Mouse (Mus musculus): ENCODE data around the gene Folr2. TPM values are rescaled to one million over a fixed set of nuclear protein-coding genes. Genes with fewer than 3 reads are reported as not detected.
A peak's percentile ranks its signal among the peaks of the same experiment; 100 is the strongest.

Folr2 gene
- polyA plus RNA-seq, 1 experiment from 2014 or later: 2.3 TPM

DNA sequence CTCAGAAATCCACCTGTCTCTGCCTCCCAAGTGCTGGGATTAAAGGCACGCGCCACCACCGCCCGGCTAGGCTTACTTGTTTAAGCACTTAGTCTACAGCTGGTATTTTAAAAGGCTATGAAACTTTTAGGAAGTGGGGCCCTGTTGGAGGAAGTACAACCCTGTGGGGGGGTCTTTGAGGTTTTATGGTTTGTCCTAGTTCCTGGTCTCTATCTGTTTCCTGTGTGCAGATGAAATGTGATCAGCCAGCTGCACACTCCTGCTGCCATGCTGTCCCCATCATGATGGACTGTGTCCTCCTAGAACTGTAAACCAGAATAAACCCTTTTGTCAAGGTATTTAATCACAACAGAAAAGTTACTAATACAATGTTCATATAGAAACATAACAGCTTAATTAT lies 27.2 kb upstream of the Folr2 start:
- H3K27me3 ChIP-seq (replicated peaks): no peaks in the 10 kb centered on the region
- 94% methylated on average over 4 of the region's 4 CpGs for WGBS
- H3K27ac ChIP-seq: no peak overlapping the region
- no peaks in the 10 kb centered on the region for H3K9me3 ChIP-seq
- no peak overlapping the region for H3K4me2 ChIP-seq
- no peak overlapping the region for H3K4me3 ChIP-seq
- H3K36me3 ChIP-seq (replicated peaks): no peaks in the 10 kb centered on the region
- no peak overlapping the region for H3K9ac ChIP-seq
- no peaks in the 10 kb centered on the region for H3K4me1 ChIP-seq
- no peak for ATAC-seq (replicated peaks)

DNA sequence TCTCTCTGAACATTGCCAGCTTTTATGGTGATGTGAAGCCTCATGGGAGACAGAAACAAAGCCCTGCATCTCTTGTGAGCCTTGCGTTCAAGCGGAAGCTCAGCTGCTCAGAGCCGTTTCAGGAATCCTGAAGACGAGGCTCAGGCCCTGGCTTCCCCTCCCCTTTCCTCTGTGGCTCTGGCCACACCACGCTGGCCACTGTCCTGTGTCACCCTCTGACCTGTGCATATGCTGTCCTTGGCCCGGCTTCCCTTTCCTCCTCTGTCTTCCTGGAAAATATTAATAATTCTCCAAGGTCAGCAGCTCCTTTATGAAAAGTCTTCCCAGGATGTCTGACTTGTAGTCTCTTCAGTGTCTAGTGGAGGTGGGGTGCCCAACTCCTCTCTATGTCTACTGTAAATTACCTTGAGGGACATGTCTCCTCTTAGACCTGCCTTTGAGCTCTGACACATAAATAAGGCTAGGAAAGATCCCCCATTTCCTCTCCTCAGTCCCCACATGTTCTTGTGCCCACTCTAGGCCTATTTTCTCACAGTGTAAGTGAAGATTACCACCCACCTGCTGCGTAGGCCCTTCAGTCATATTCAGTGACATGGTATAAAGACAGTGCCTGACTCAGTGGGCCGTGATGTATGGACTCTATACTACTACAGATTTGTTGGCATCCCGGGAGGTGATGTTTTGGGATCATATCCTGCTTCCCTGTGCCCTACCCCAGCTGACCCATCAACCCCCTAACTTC lies 25.6 kb upstream of the Folr2 start:
- Histone ChIP-seq H3K27me3 (replicated peaks) (no peaks in the 10 kb centered on the region), H3K9ac (no peak overlapping the region), H3K4me1 (no peaks in the 10 kb centered on the region), H3K4me2 (no peak overlapping the region), H3K9me3 (no peaks in the 10 kb centered on the region), H3K36me3 (replicated peaks) (no peaks in the 10 kb centered on the region), H3K27ac (no peak overlapping the region), H3K4me3 (no peak overlapping the region)
- ATAC-seq (replicated peaks): no peak
- 64% methylated on average over 9 of the region's 9 CpGs for WGBS

- ATAC-seq (replicated peaks): no peak
- Histone ChIP-seq H3K9ac (no peak overlapping the region), H3K9me3 (no peaks in the 10 kb centered on the region), H3K4me3 (no peak overlapping the region), H3K4me1 (no peaks in the 10 kb centered on the region), H3K27ac (no peak overlapping the region), H3K27me3 (replicated peaks) (no peaks in the 10 kb centered on the region), H3K36me3 (replicated peaks) (no peaks in the 10 kb centered on the region), H3K4me2 (no peak overlapping the region)
- 81% methylated on average over 4 of the region's 4 CpGs for WGBS
Measured at GRCm38 (mm10) chr7:101880855-101881254, 23.9 kb upstream of the Folr2 start.

- Histone ChIP-seq H3K9me3 (no peaks in the 10 kb centered on the region), H3K27ac (no peak overlapping the region), H3K9ac (no peak overlapping the region), H3K27me3 (replicated peaks) (no peaks in the 10 kb centered on the region), H3K36me3 (replicated peaks) (no peaks in the 10 kb centered on the region), H3K4me2 (no peak overlapping the region), H3K4me1 (no peaks in the 10 kb centered on the region), H3K4me3 (no peak overlapping the region)
- WGBS: 93% methylated on average over 1 of the region's 1 CpGs
- no peak for ATAC-seq (replicated peaks)
Measured at GRCm38 (mm10) chr7:101875978-101876377, 19.0 kb upstream of the Folr2 start.

- no peak overlapping the region for H3K9ac ChIP-seq
- H3K4me1 ChIP-seq: peaks cover 6% of the 10 kb centered on the region; the same call in 1 of the 2 replicates
- H3K4me3 ChIP-seq: no peak overlapping the region
- WGBS: 92% methylated on average over 3 of the region's 3 CpGs
- H3K36me3 ChIP-seq (replicated peaks): no peaks in the 10 kb centered on the region
- H3K4me2 ChIP-seq: no peak overlapping the region
- ATAC-seq (replicated peaks): no peak
- H3K27ac ChIP-seq: no peak overlapping the region
- no peaks in the 10 kb centered on the region for H3K27me3 ChIP-seq (replicated peaks)
- no peaks in the 10 kb centered on the region for H3K9me3 ChIP-seq
Measured at GRCm38 (mm10) chr7:101871296-101871695, 14.3 kb upstream of the Folr2 start.

DNA sequence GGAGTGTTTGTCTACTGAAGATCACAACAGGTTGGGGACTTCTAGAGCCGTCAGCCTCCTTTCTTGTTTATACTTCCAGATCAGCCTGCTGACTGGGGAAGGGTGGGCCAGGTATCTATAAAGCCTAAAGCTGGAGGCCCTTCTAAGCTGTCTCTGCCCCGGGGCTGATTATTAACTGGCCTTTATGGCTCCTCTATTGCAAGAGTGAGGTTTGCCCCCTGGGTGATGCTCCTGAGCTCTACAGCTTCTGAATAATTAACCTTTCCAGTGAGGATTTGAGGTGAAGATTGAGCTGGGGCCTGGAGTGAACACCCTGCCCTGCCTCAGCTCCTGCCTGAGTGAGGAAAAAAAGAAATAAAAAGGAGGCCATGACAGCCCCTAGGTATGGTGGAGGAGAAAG lies 13.6 kb upstream of the Folr2 start, which contains the start of gene Folr1:
Gene Folr1 (minus strand): TSS at position 160 of the 400 bp plus-strand sequence.
- Histone ChIP-seq H3K27ac (no peak within 1 kb of the TSS), H3K4me3 (no peak within 1 kb of the TSS), H3K4me1 (peaks cover 6% of the 10 kb centered on the region; the same call in 1 of the 2 replicates), H3K36me3 (replicated peaks) (no peaks in the 10 kb centered on the region), H3K9me3 (no peaks in the 10 kb centered on the region), H3K27me3 (replicated peaks) (no peaks in the 10 kb centered on the region), H3K4me2 (no peak within 1 kb of the TSS), H3K9ac (no peak within 1 kb of the TSS)
- no peak for ATAC-seq (replicated peaks)
- WGBS: 77% methylated on average over 2 of the region's 2 CpGs

- no peaks in the 10 kb centered on the region for H3K36me3 ChIP-seq (replicated peaks)
- no peaks in the 10 kb centered on the region for H3K27me3 ChIP-seq (replicated peaks)
- no peaks in the 10 kb centered on the region for H3K9me3 ChIP-seq
- peaks cover 6% of the 10 kb centered on the region; the same call in 1 of the 2 replicates for H3K4me1 ChIP-seq
- no peak overlapping the region for H3K4me2 ChIP-seq
- ATAC-seq (replicated peaks): no peak
- H3K4me3 ChIP-seq: no peak overlapping the region
- no peak overlapping the region for H3K9ac ChIP-seq
- 23% methylated on average over 7 of the region's 7 CpGs for WGBS
- no peak overlapping the region for H3K27ac ChIP-seq
Measured at GRCm38 (mm10) chr7:101869163-101869500, 12.1 kb upstream of the Folr2 start.

GRCm38 (mm10) chr7:101868241-101869162 lies 11.5 kb upstream of the Folr2 start:
- Histone ChIP-seq H3K4me1 (peaks cover 6% of the 10 kb centered on the region; the same call in 1 of the 2 replicates), H3K27me3 (replicated peaks) (no peaks in the 10 kb centered on the region), H3K9ac (no peak overlapping the region), H3K4me2 (no peak overlapping the region), H3K36me3 (replicated peaks) (no peaks in the 10 kb centered on the region), H3K4me3 (no peak overlapping the region), H3K27ac (no peak overlapping the region), H3K9me3 (no peaks in the 10 kb centered on the region)
- WGBS: 35% methylated on average over 13 of the region's 13 CpGs
- peak; percentile 37; the same call in 1 of the 2 replicates for ATAC-seq (replicated peaks)

- H3K4me3 ChIP-seq: no peak overlapping the region
- H3K27me3 ChIP-seq (replicated peaks): no peaks in the 10 kb centered on the region
- no peaks in the 10 kb centered on the region for H3K36me3 ChIP-seq (replicated peaks)
- no peak for ATAC-seq (replicated peaks)
- H3K4me2 ChIP-seq: no peak overlapping the region
- no peaks in the 10 kb centered on the region for H3K9me3 ChIP-seq
- peaks cover 6% of the 10 kb centered on the region; the same call in 1 of the 2 replicates for H3K4me1 ChIP-seq
- WGBS: 96% methylated on average over 4 of the region's 4 CpGs
- H3K9ac ChIP-seq: no peak overlapping the region
- H3K27ac ChIP-seq: no peak overlapping the region
Measured at GRCm38 (mm10) chr7:101867482-101867881, 10.5 kb upstream of the Folr2 start.

DNA sequence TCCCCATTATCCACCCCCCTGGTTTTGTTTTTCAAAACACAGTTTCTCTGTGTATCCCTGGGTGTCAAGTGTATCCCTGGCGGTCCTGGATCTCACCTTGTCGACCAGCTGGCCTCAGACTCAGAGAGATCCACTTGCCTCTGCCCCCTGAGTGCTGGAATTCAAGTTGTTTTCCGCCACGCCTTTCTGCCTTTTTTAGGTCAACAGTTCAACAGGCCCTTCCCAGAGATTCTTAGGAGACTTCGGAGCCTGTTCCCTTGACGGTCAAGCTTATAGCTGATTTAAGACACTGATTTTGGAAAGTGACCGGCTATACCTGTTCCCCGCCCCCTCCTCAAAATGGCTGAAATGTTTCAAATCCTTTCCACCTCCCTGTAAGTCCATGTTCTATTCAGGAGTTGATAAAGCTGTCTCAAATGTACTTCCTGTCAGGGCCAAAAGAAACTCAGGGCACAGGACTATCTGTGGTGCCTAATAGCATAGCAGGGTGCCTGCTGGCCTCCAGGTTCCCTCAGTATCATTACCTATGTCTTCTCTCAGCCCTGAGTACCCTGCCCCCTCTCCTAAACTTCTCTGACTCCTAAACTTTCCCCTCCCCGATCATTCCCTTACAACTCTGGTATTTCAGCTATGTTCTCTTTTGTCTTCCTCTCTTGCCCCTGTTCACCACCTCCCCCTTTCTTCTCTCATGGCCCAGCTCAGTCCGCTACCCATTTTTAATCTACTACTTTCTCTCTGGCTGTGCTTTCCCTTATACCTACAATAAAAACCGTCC lies 9.7 kb upstream of the Folr2 start:
- Histone ChIP-seq H3K4me3 (no peak overlapping the region), H3K4me1 (peaks cover 6% of the 10 kb centered on the region; the same call in 1 of the 2 replicates)
- ATAC-seq (replicated peaks): no peak

GRCm38 (mm10) chr7:101863415-101863814 lies 6.4 kb upstream of the Folr2 start, which contains the start of gene Anapc15:
Anapc15 (plus strand) TSS chr7:101863715.
- Histone ChIP-seq H3K4me1 (peaks cover 4% of the 10 kb centered on the region; the same call in 1 of the 2 replicates), H3K4me2 (no peak within 1 kb of the TSS), H3K4me3 (no peak within 1 kb of the TSS), H3K9me3 (no peaks in the 10 kb centered on the region), H3K27ac (no peak within 1 kb of the TSS), H3K27me3 (replicated peaks) (no peaks in the 10 kb centered on the region), H3K36me3 (replicated peaks) (no peaks in the 10 kb centered on the region), H3K9ac (no peak within 1 kb of the TSS)
- 76% methylated on average over 3 of the region's 3 CpGs for WGBS
- no peak for ATAC-seq (replicated peaks)

More for the DNA sequence above, 9.7 kb upstream of the Folr2 start:
- Histone ChIP-seq H3K27me3 (replicated peaks) (no peaks in the 10 kb centered on the region), H3K4me2 (no peak overlapping the region), H3K36me3 (replicated peaks) (no peaks in the 10 kb centered on the region), H3K27ac (no peak overlapping the region), H3K9me3 (no peaks in the 10 kb centered on the region), H3K9ac (no peak overlapping the region)
- 79% methylated on average over 11 of the region's 11 CpGs for WGBS

DNA sequence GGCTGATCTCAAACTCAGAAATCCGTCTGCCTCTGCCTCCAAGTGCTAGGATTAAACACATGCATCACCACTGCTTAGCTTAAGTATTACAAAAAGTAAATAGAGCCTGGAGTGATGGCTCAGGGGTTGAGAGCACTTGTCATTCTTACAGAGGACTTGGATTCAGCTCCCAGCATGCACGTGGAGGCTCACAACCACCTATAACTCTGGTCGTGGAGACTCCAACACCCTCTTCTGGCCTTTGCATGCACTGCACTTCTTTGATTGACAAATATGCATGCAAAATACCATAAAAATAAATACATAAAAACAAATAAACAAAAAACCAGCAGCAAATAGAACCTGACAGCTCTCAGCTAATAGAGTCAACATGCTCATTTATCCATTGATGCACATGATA lies 5.3 kb upstream of the Folr2 start:
- H3K9me3 ChIP-seq: no peaks in the 10 kb centered on the region
- H3K27me3 ChIP-seq (replicated peaks): no peaks in the 10 kb centered on the region
- ATAC-seq (replicated peaks): no peak
- no peak overlapping the region for H3K9ac ChIP-seq
- H3K4me3 ChIP-seq: no peak overlapping the region
- H3K4me2 ChIP-seq: no peak overlapping the region
- H3K36me3 ChIP-seq (replicated peaks): no peaks in the 10 kb centered on the region
- H3K27ac ChIP-seq: no peak overlapping the region
- 80% methylated on average over 3 of the region's 3 CpGs for WGBS
- H3K4me1 ChIP-seq: no peaks in the 10 kb centered on the region
